Comparison of ENCODE assay signal across 8 mouse cellular contexts in genomic region chr8:11314613-11315012, GRCm38 (mm10). TPM values are rescaled to one million over a fixed set of nuclear protein-coding genes. Genes with fewer than 3 reads are reported as not detected.
DNase-seq lines count a peak whose midpoint lies in the region; ATAC-seq and TF ChIP-seq lines count a peak whose summit lies in the region.
"Had no signal": no experiment of that assay in that cellular context is flagged by ENCODE, and none has a peak within 500 bp of the region (broad histone marks: within the 10 kb centered on the region; RNA-seq: fewer than 3 reads in every experiment).

No protein-coding gene starts in this region.

- TF ChIP-seq CTCF in embryonic fibroblast, embryonic 13.5 days (IDR thresholded peaks at IDR 0.05; ENCODE audit: borderline replicate concordance, insufficient read depth, low read length) = no peak

- H3K4me3 ChIP-seq in liver, embryonic 11.5 days (ENCODE audit: low read depth, low read length) = no peak overlapping the region
- H3K4me3 ChIP-seq in liver, embryonic 12.5 days = no peak overlapping the region
- peak overlapping the region; percentile 72 for H3K4me3 ChIP-seq in embryonic fibroblast, embryonic 13.5 days (ENCODE audit: insufficient read depth, low read length)
- H3K4me3 ChIP-seq in hindbrain, embryonic 16.5 days (ENCODE audit: low read length) = no peak overlapping the region
- H3K4me3 ChIP-seq in neural tube, embryonic 14.5 days (ENCODE audit: low read depth, low read length) = no peak overlapping the region

- H3K9ac ChIP-seq in liver, embryonic 11.5 days (ENCODE audit: low read depth, low read length) = no peak overlapping the region
- no peak overlapping the region for H3K9ac ChIP-seq in liver, embryonic 12.5 days
- no peak overlapping the region for H3K9ac ChIP-seq in hindbrain, embryonic 16.5 days (ENCODE audit: low read depth, low read length)
- no peak overlapping the region for H3K9ac ChIP-seq in neural tube, embryonic 14.5 days (replicated peaks; ENCODE audit: low read depth, low read length)

- no peaks in the 10 kb centered on the region for H3K36me3 ChIP-seq in liver, embryonic 11.5 days (ENCODE audit: control insufficient read depth, insufficient read depth, low read length)
- H3K36me3 ChIP-seq in liver, embryonic 12.5 days = no peaks in the 10 kb centered on the region
- H3K36me3 ChIP-seq in hindbrain, embryonic 16.5 days (ENCODE audit: control insufficient read depth, insufficient read depth, low read length) = no peaks in the 10 kb centered on the region
- no peaks in the 10 kb centered on the region for H3K36me3 ChIP-seq in neural tube, embryonic 14.5 days (ENCODE audit: control insufficient read depth, insufficient read depth, low read length)

- no peak for ATAC-seq in liver, embryonic 11.5 days (replicated peaks; ENCODE audit: low FRiP score)
- ATAC-seq in liver, embryonic 12.5 days = no peak
- ATAC-seq in hindbrain, embryonic 16.5 days = no peak
- no peak for ATAC-seq in neural tube, embryonic 14.5 days (ENCODE audit: low read depth)

- peaks cover 57% of the 10 kb centered on the region for H3K27me3 ChIP-seq in liver, embryonic 11.5 days (replicated peaks; ENCODE audit: control insufficient read depth, insufficient read depth, low read length)
- peaks cover 75% of the 10 kb centered on the region for H3K27me3 ChIP-seq in liver, embryonic 12.5 days (replicated peaks)
- H3K27me3 ChIP-seq in hindbrain, embryonic 16.5 days (replicated peaks; ENCODE audit: control insufficient read depth, insufficient read depth, low read length) = peaks cover 21% of the 10 kb centered on the region
- H3K27me3 ChIP-seq in neural tube, embryonic 14.5 days (ENCODE audit: control insufficient read depth, insufficient read depth, low read length) = peaks cover 37% of the 10 kb centered on the region

- 79% methylated on average over 8 of the region's 8 CpGs for WGBS in liver, embryonic 11.5 days
- 69% methylated on average over 8 of the region's 8 CpGs for WGBS in liver, embryonic 12.5 days (ENCODE audit: insufficient replicate concordance)
- 76% methylated on average over 8 of the region's 8 CpGs for WGBS in hindbrain, embryonic 16.5 days
- whole genome bisulfite sequencing in neural tube, embryonic 14.5 days = 84% methylated on average over 8 of the region's 8 CpGs

- no peaks in the 10 kb centered on the region for H3K9me3 ChIP-seq in liver, embryonic 11.5 days (ENCODE audit: control insufficient read depth, low read length)
- H3K9me3 ChIP-seq in liver, embryonic 12.5 days (replicated peaks) = no peaks in the 10 kb centered on the region
- H3K9me3 ChIP-seq in hindbrain, embryonic 16.5 days (ENCODE audit: control insufficient read depth, low read length) = no peaks in the 10 kb centered on the region
- no peaks in the 10 kb centered on the region for H3K9me3 ChIP-seq in neural tube, embryonic 14.5 days (ENCODE audit: control insufficient read depth, low read length)

- H3K27ac ChIP-seq in liver, embryonic 11.5 days (ENCODE audit: low read depth, low read length) = no peak overlapping the region
- no peak overlapping the region for H3K27ac ChIP-seq in liver, embryonic 12.5 days
- H3K27ac ChIP-seq in embryonic fibroblast, embryonic 13.5 days (ENCODE audit: insufficient read depth, low read length) = no peak overlapping the region
- H3K27ac ChIP-seq in hindbrain, embryonic 16.5 days (ENCODE audit: low read depth, low read length) = no peak overlapping the region
- H3K27ac ChIP-seq in neural tube, embryonic 14.5 days (ENCODE audit: low read depth, low read length) = no peak overlapping the region

- peak; percentile 30; the same call in 1 of the 2 replicates for TF ChIP-seq POLR2A in embryonic fibroblast, embryonic 13.5 days (IDR thresholded peaks at IDR 0.05; ENCODE audit: low read depth, low read length)

- DNase-seq in liver, embryonic 11.5 days (ENCODE audit: low spot score) = no peak
- no peak for DNase-seq in right cerebral cortex, adult 2 months (ENCODE audit: low spot score in 2 of 2)
- DNase-seq in retina, postnatal 1 day = no peak
- DNase-seq: thymus, postnatal 25 days had no signal

- H3K4me1 ChIP-seq in liver, embryonic 11.5 days (replicated peaks; ENCODE audit: control insufficient read depth, insufficient read depth, low read length) = no peaks in the 10 kb centered on the region; the same call in 1 of the 2 replicates
- 0 out of 2 replicates have a peak, but pooled peaks cover 9% of the 10 kb centered on the region for H3K4me1 ChIP-seq in liver, embryonic 12.5 days
- peaks cover 11% of the 10 kb centered on the region; the same call in 1 of the 2 replicates for H3K4me1 ChIP-seq in embryonic fibroblast, embryonic 13.5 days (ENCODE audit: control insufficient read depth, insufficient read depth, low read length)
- peaks cover 17% of the 10 kb centered on the region for H3K4me1 ChIP-seq in hindbrain, embryonic 16.5 days (ENCODE audit: control insufficient read depth, insufficient read depth, low read depth, low read length)
- peaks cover 11% of the 10 kb centered on the region for H3K4me1 ChIP-seq in neural tube, embryonic 14.5 days (ENCODE audit: control insufficient read depth, insufficient read depth, low read length)

- 0 out of 2 replicates have a peak overlapping the region, but pooled peaks have one; percentile 12 for H3K4me2 ChIP-seq in liver, embryonic 11.5 days
- H3K4me2 ChIP-seq in liver, embryonic 12.5 days = no peak overlapping the region
- H3K4me2 ChIP-seq in hindbrain, embryonic 16.5 days (ENCODE audit: low read length) = peak overlapping the region; percentile 18
- H3K4me2 ChIP-seq in neural tube, embryonic 14.5 days (ENCODE audit: low read depth, low read length) = peak overlapping the region; percentile 91; the same call in 1 of the 2 replicates

RNA-seq across cellular contexts. Expression of gene Col4a1, which starts 2.0 kb away (rescaled TPM):
- 40.8 and 45.7 TPM in 2 replicates for polyA plus RNA-seq in liver, embryonic 11.5 days (2014; fragmentation: Nextera tagmentation; extraction: Ambion mirVana)
- polyA plus RNA-seq in liver, embryonic 12.5 days (2016; fragmentation: Nextera tagmentation; extraction: Ambion mirVana) = 28.9 and 30.9 TPM in 2 replicates
- 757 and 1,094 TPM in 2 replicates for polyA plus RNA-seq in embryonic fibroblast, embryonic 13.5 days (2011; ENCODE audit: insufficient read length, low read depth, missing spikeins)
- polyA plus RNA-seq in hindbrain, embryonic 16.5 days (2015; fragmentation: Nextera tagmentation; extraction: Ambion mirVana) = 68.6 and 105 TPM in 2 replicates
- 30.2 and 133 TPM in 2 replicates for polyA plus RNA-seq in neural tube, embryonic 14.5 days (2014; fragmentation: Nextera tagmentation; extraction: Ambion mirVana)

RNA-seq across cellular contexts. Expression of gene Col4a2, which starts 2.0 kb away (rescaled TPM):
- 12.2 and 13.1 TPM in 2 replicates for polyA plus RNA-seq in liver, embryonic 11.5 days (2014; fragmentation: Nextera tagmentation; extraction: Ambion mirVana)
- 11.8 and 12.0 TPM in 2 replicates for polyA plus RNA-seq in liver, embryonic 12.5 days (2016; fragmentation: Nextera tagmentation; extraction: Ambion mirVana)
- 282 and 415 TPM in 2 replicates for polyA plus RNA-seq in embryonic fibroblast, embryonic 13.5 days (2011; ENCODE audit: insufficient read length, low read depth, missing spikeins)
- polyA plus RNA-seq in hindbrain, embryonic 16.5 days (2015; fragmentation: Nextera tagmentation; extraction: Ambion mirVana) = 28.9 and 42.5 TPM in 2 replicates
- polyA plus RNA-seq in neural tube, embryonic 14.5 days (2014; fragmentation: Nextera tagmentation; extraction: Ambion mirVana) = 11.8 and 42.2 TPM in 2 replicates
